Mouse (Mus musculus): Measurements from ENCODE around the gene Fdxacb1.

DNA sequence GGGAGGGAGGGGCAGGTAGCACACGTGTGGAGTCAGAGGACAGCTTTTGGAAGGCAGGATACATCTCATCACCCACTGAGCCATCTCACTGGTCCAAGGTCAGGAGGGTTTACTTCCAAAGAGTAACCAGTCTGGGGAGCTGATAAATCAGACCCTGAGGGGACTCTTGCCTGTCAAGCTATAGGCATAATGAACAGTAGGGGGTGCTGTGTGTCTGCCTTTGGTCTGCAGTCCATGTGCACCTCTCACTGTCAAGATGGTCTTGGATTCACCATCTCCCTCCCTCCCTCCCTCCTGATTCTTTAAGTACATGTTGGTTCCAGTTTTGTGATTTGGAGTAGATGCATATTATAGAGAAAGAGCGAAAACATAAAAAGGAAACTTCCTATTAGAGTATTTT is 32.9 kb downstream of the Fdxacb1 start:
- peak; percentile 72 for TF ChIP-seq CTCF (IDR thresholded peaks at IDR 0.05; ENCODE audit: low read depth)
- TF ChIP-seq EP300 (IDR thresholded peaks at IDR 0.05; ENCODE audit: low read depth): no peak
